Mouse (Mus musculus) hindbrain, embryonic 14.5 days (tissue): Measurements from ENCODE around the gene Aoc3. TPM values are rescaled to one million over a fixed set of nuclear protein-coding genes. Genes with fewer than 3 reads are reported as not detected.

ENCODE experiments used
- ATAC-seq: fragments of 200-750 bp; cut with Nextera tagmentation; 2 replicates; pipeline ENCODE4 v1.8.0; 2017; ENCODE audit warnings: moderate number of reproducible peaks, mild to moderate bottlenecking, moderate TSS enrichment, moderate library complexity; ENCODE audit not compliant: low FRiP score
- DNase-seq: peaks from one replicate; pipeline ENCODE4 v3.0.0-alpha.2; 2015; ENCODE audit warnings: low spot score
- H3K27ac ChIP-seq: fragments of 300-500 bp; sonication (generic); 2 replicates; pipeline ENCODE4 v1.5.1; 2014; ENCODE audit warnings: mild to moderate bottlenecking, moderate library complexity
- H3K27me3 ChIP-seq: fragments of 300-500 bp; sonication (generic); 2 replicates; pipeline ENCODE4 v1.6.1; 2014; ENCODE audit warnings: mild to moderate bottlenecking, low read length, mixed read lengths; ENCODE audit not compliant: control insufficient read depth, insufficient read depth
- H3K36me3 ChIP-seq: fragments of 300-500 bp; sonication (generic); replicated peaks from 2 replicates; pipeline ENCODE4 v1.6.1; 2014; ENCODE audit not compliant: control insufficient read depth, insufficient read depth
- H3K4me1 ChIP-seq: fragments of 300-500 bp; sonication (generic); replicated peaks from 2 replicates; pipeline ENCODE4 v1.6.1; 2014; ENCODE audit warnings: antibody characterized with exemption, low read length, mixed read lengths; ENCODE audit not compliant: control insufficient read depth, insufficient read depth
- H3K4me2 ChIP-seq: fragments of 300-500 bp; sonication (generic); replicated peaks from 2 replicates; pipeline ENCODE4 v1.6.1; 2014; ENCODE audit warnings: mild to moderate bottlenecking, moderate library complexity
- H3K4me3 ChIP-seq: fragments of 300-500 bp; sonication (generic); replicated peaks from 2 replicates; pipeline ENCODE4 v1.5.1; 2014; ENCODE audit warnings: mild to moderate bottlenecking, low read length
- H3K9ac ChIP-seq: fragments of 300-500 bp; sonication (generic); 2 replicates; pipeline ENCODE4 v1.6.1; 2014
- H3K9me3 ChIP-seq: fragments of 300-500 bp; sonication (generic); 2 replicates; pipeline ENCODE4 v1.6.1; 2016; ENCODE audit warnings: low read length; ENCODE audit not compliant: control insufficient read depth
- WGBS: fragments of 180-500 bp; shearing (Covaris S2); extraction: QIAGEN DNeasy Blood & Tissue Kit; methylation state at CpG from one replicate; pipeline ENCODE4 v1.1.7; 2014; 5-methylcytosine and 5-hydroxymethylcytosine counted together
- polyA plus RNA-seq: library from polyadenylated mRNA; unstranded; fragments of >200 nt; fragmentation: Nextera tagmentation; extraction: Ambion mirVana; gene quantifications from 2 replicates; pipeline ENCODE4 v1.2.1, GENCODE M21; 2014

Gene Aoc3
- polyA plus RNA-seq = 0.21 and 0.28 TPM in 2 replicates

- H3K36me3 ChIP-seq = peaks cover 7% of the 10 kb centered on the region
- 71% methylated on average over 7 of the region's 7 CpGs for WGBS
- no peak within 1 kb of the TSS for H3K4me2 ChIP-seq
- DNase-seq (no peak), ATAC-seq (no peak)
- no peak within 1 kb of the TSS for H3K4me3 ChIP-seq
- H3K9me3 ChIP-seq = no peaks in the 10 kb centered on the region
- no peaks in the 10 kb centered on the region for H3K4me1 ChIP-seq
- no peaks in the 10 kb centered on the region for H3K27me3 ChIP-seq
- H3K9ac ChIP-seq = no peak within 1 kb of the TSS
- no peak within 1 kb of the TSS for H3K27ac ChIP-seq
Observed at GRCm38 (mm10) chr11:101330371-101330924, at the start of gene Aoc3. Gene Aoc3 (plus strand): TSS chr11:101330605.

- Histone ChIP-seq H3K36me3 (peaks cover 4% of the 10 kb centered on the region; the same call in 1 of the 2 replicates), H3K4me1 (peaks cover 13% of the 10 kb centered on the region), H3K4me3 (no peak overlapping the region), H3K27me3 (no peaks in the 10 kb centered on the region), H3K9ac (no peak overlapping the region), H3K27ac (no peak overlapping the region), H3K4me2 (no peak overlapping the region), H3K9me3 (no peaks in the 10 kb centered on the region)
- DNase-seq (no peak), ATAC-seq (no peak)
- WGBS = 50% methylated on average over 7 of the region's 7 CpGs
Observed at GRCm38 (mm10) chr11:101280837-101281236, 49.6 kb upstream of the Aoc3 start.

GRCm38 (mm10) chr11:101282896-101283295, 47.5 kb upstream of the Aoc3 start:
- no peaks in the 10 kb centered on the region for H3K9me3 ChIP-seq
- H3K27ac ChIP-seq = no peak overlapping the region
- no peak for DNase-seq
- no peak overlapping the region for H3K4me3 ChIP-seq
- peaks cover 5% of the 10 kb centered on the region for H3K4me1 ChIP-seq
- H3K4me2 ChIP-seq = no peak overlapping the region
- no peaks in the 10 kb centered on the region for H3K27me3 ChIP-seq
- H3K9ac ChIP-seq = no peak overlapping the region
- 33% methylated on average over 5 of the region's 5 CpGs for WGBS
- H3K36me3 ChIP-seq = peaks cover 23% of the 10 kb centered on the region
- no peak for ATAC-seq

- Histone ChIP-seq H3K4me3 (no peak overlapping the region), H3K4me1 (no peaks in the 10 kb centered on the region), H3K27me3 (no peaks in the 10 kb centered on the region), H3K9me3 (no peaks in the 10 kb centered on the region), H3K9ac (no peak overlapping the region), H3K36me3 (peaks cover 32% of the 10 kb centered on the region), H3K4me2 (no peak overlapping the region), H3K27ac (no peak overlapping the region)
- 76% methylated on average over 4 of the region's 4 CpGs for WGBS
- no peak for ATAC-seq
- DNase-seq = no peak
Observed at GRCm38 (mm10) chr11:101283805-101284204, 46.6 kb upstream of the Aoc3 start.

- DNase-seq (no peak), ATAC-seq (no peak)
- WGBS = 89% methylated on average over 9 of the region's 9 CpGs
- Histone ChIP-seq H3K4me3 (no peak overlapping the region), H3K9me3 (no peaks in the 10 kb centered on the region), H3K27ac (no peak overlapping the region), H3K9ac (no peak overlapping the region), H3K36me3 (peaks cover 67% of the 10 kb centered on the region), H3K4me1 (no peaks in the 10 kb centered on the region), H3K4me2 (no peak overlapping the region), H3K27me3 (no peaks in the 10 kb centered on the region)
Observed at GRCm38 (mm10) chr11:101287306-101287705, 43.1 kb upstream of the Aoc3 start.

- Histone ChIP-seq H3K9me3 (no peaks in the 10 kb centered on the region), H3K4me3 (no peak overlapping the region), H3K36me3 (peaks cover 98% of the 10 kb centered on the region), H3K9ac (no peak overlapping the region), H3K27ac (no peak overlapping the region), H3K27me3 (no peaks in the 10 kb centered on the region), H3K4me2 (no peak overlapping the region), H3K4me1 (no peaks in the 10 kb centered on the region)
- DNase-seq (no peak), ATAC-seq (no peak)
- 96% methylated on average over 8 of the region's 8 CpGs for WGBS
Observed at GRCm38 (mm10) chr11:101291231-101291630, 39.2 kb upstream of the Aoc3 start.

- no peak overlapping the region for H3K27ac ChIP-seq
- H3K9ac ChIP-seq = no peak overlapping the region
- no peaks in the 10 kb centered on the region for H3K9me3 ChIP-seq
- no peak for DNase-seq
- ATAC-seq = no peak
- no peak overlapping the region for H3K4me2 ChIP-seq
- H3K36me3 ChIP-seq = peaks cover 91% of the 10 kb centered on the region
- 92% methylated on average over 8 of the region's 8 CpGs for WGBS
- H3K4me3 ChIP-seq = no peak overlapping the region
- no peaks in the 10 kb centered on the region for H3K4me1 ChIP-seq
- H3K27me3 ChIP-seq = no peaks in the 10 kb centered on the region
Observed at GRCm38 (mm10) chr11:101295191-101295590, 35.2 kb upstream of the Aoc3 start.

- Histone ChIP-seq H3K27ac (no peak overlapping the region), H3K4me3 (peak overlapping the region; percentile 65; the same call in 1 of the 2 replicates), H3K9me3 (no peaks in the 10 kb centered on the region), H3K4me1 (peaks cover 12% of the 10 kb centered on the region), H3K9ac (peak overlapping the region; percentile 90), H3K27me3 (no peaks in the 10 kb centered on the region), H3K4me2 (peak overlapping the region; percentile 99), H3K36me3 (peaks cover 34% of the 10 kb centered on the region)
- no peak for DNase-seq
- ATAC-seq = no peak
- 75% methylated on average over 7 of the region's 7 CpGs for WGBS
Observed at GRCm38 (mm10) chr11:101300881-101301280, 29.5 kb upstream of the Aoc3 start.

- Histone ChIP-seq H3K4me2 (peak overlapping the region; percentile 99), H3K27ac (peak overlapping the region; percentile 52), H3K9me3 (no peaks in the 10 kb centered on the region), H3K4me3 (peak overlapping the region; percentile 65), H3K27me3 (no peaks in the 10 kb centered on the region), H3K4me1 (peaks cover 12% of the 10 kb centered on the region), H3K36me3 (peaks cover 29% of the 10 kb centered on the region), H3K9ac (peak overlapping the region; percentile 90)
- DNase-seq (no peak), ATAC-seq (no peak)
- WGBS = 13% methylated on average over 26 of the region's 26 CpGs
Observed at GRCm38 (mm10) chr11:101301299-101302003, 29.0 kb upstream of the Aoc3 start.
